Mouse (Mus musculus): ENCODE data around the gene Rab44. TPM values are rescaled to one million over a fixed set of nuclear protein-coding genes. Genes with fewer than 3 reads are reported as not detected.

The Rab44 gene
- 14.4 and 21.6 TPM in 2 replicates for polyA plus RNA-seq (2015; fragmentation: Nextera tagmentation; extraction: Ambion mirVana)

DNA sequence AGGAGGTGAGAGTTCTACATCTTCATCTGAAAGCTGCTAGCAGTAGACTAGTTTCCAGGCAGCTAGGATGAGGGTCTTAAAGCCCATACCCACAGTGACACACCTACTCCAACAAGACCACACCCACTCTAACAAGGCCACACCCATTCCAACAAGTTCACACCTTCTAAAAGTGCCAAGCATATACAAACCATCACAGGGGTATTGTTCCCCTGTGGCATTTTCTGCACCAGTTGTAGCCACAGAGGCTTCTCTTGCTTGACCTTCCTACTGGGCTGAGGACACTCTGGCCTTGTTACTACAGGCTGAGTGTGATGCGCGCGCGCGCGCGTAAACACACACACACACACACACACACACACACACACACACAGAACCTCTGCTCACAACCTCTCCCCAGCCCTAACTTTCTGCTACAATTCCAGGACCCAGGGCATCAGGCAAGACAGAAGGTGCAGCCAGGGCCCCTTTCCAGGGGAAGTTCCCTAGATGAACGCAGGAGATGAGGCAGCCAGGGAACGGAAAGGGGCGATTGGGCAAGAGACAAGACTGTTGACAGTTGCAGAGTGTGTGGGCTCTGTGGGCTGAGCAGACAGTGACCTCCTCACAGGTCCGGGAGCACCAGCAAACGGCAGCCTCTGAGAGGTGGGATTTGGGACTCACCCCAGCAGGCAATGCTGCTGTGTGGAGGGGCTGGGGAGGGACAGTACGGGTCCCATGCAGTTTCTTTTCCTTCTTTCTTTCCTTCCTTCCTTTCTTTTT, at the start of gene Rab44:
TSS of gene Rab44 (plus strand) at position 555 of the 762 bp plus-strand sequence.

GRCm38 (mm10) chr17:29090776-29091175, 23.2 kb upstream of the Rab44 start, which contains the start of gene Cdkn1a:
Gene Cdkn1a, plus strand, starts transcription at chr17:29090976.

Other genes starting within 250 kb of the Rab44 start
- gene 4930539E08Rik, start 198.8 kb upstream of the Rab44 start, polyA plus RNA-seq (2015; fragmentation: Nextera tagmentation; extraction: Ambion mirVana) = 0.10 and 0.13 TPM in 2 replicates
- 0.46 and 1.0 TPM in 2 replicates for gene Pxt1, start 170.3 kb upstream of the Rab44 start, polyA plus RNA-seq (2015; fragmentation: Nextera tagmentation; extraction: Ambion mirVana)
- gene Kctd20, start 162.2 kb upstream of the Rab44 start, polyA plus RNA-seq (2015; fragmentation: Nextera tagmentation; extraction: Ambion mirVana) = 62.8 and 66.8 TPM in 2 replicates
- gene Stk38, start 106.2 kb upstream of the Rab44 start, polyA plus RNA-seq (2015; fragmentation: Nextera tagmentation; extraction: Ambion mirVana) = 69.3 and 77.0 TPM in 2 replicates
- 364 and 382 TPM in 2 replicates for gene Srsf3, start 81.5 kb upstream of the Rab44 start, polyA plus RNA-seq (2015; fragmentation: Nextera tagmentation; extraction: Ambion mirVana)
- gene Cdkn1a, start 23.2 kb upstream of the Rab44 start, polyA plus RNA-seq (2015; fragmentation: Nextera tagmentation; extraction: Ambion mirVana) = 9.1 and 9.8 TPM in 2 replicates
- gene Cpne5, start 124.0 kb downstream of the Rab44 start, polyA plus RNA-seq (2015; fragmentation: Nextera tagmentation; extraction: Ambion mirVana) = 0.45 and 1.1 TPM in 2 replicates
- 85.5 TPM in 2 replicates for gene Ppil1, start 150.0 kb downstream of the Rab44 start, polyA plus RNA-seq (2015; fragmentation: Nextera tagmentation; extraction: Ambion mirVana)
- 63.6 and 65.4 TPM in 2 replicates for gene BC004004, start 154.6 kb downstream of the Rab44 start, polyA plus RNA-seq (2015; fragmentation: Nextera tagmentation; extraction: Ambion mirVana)
- gene Pi16, start 203.5 kb downstream of the Rab44 start, polyA plus RNA-seq (2015; fragmentation: Nextera tagmentation; extraction: Ambion mirVana) = 7.3 and 12.1 TPM in 2 replicates
- 104 and 116 TPM in 2 replicates for gene Mtch1, start 233.8 kb downstream of the Rab44 start, polyA plus RNA-seq (2015; fragmentation: Nextera tagmentation; extraction: Ambion mirVana)
- gene Fgd2, start 246.8 kb downstream of the Rab44 start, polyA plus RNA-seq (2015; fragmentation: Nextera tagmentation; extraction: Ambion mirVana) = 14.4 and 22.9 TPM in 2 replicates